Mouse (Mus musculus): ENCODE measurements at regions not wholly inside any gene's neighbourhood (a gene's known extent, or its start where the extent isn't known, plus 50 kb on each side); places are given as distances from the start of the nearest gene placed in this dataset.
A peak's percentile ranks its signal among the peaks of the same experiment; 100 is the strongest.

DNA sequence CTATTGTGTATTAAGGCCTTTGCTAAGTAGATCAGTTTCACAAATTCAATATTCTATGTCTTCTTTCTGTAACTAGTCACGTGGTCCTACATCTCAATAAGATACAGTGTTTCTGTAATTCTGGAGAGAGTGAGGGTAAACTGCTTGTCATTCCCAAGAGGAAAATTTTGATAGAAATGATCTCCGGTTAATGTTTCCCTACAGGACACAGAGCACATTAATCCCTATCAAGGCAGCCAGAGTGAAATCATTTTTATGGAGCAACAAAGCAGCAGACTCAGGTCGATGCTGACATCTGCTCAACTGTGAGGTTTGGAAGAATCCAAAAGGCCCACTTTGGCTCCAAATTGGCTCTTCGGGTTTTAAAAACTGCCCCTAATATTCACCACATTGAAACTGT is 451.7 kb downstream of the Arl4a start:
- DNase-seq: no peak

GRCm38 (mm10) chr12:39577610-39578009 is 460.2 kb downstream of the Arl4a start:
- no peak for DNase-seq

GRCm38 (mm10) chr12:39572802-39573201 is 465.0 kb downstream of the Arl4a start:
- no peak for DNase-seq

DNA sequence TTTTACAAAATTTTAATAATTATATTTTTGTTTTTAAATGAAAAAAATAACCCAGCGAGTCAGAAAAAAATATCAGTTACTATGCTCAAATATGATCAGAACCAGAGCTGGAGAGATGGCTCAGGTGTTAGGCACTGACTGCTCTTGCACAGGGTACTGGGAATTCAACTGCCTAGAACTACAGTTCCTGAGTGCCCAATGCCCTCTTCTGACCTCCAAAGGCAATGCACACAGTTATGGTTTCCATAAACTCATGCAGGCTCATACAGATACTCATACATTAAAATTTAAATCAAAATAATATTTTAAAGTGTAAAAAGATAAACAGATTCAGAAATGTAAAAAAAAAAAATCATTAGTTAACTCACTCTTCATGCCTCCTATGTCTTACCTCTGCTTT is 465.7 kb downstream of the Arl4a start:
- DNase-seq: no peak

GRCm38 (mm10) chr12:39560734-39561446 is 476.9 kb downstream of the Arl4a start:
- no peak for DNase-seq

GRCm38 (mm10) chr12:39558491-39558890 is 479.3 kb downstream of the Arl4a start:
- DNase-seq: no peak

- no peak for DNase-seq
Measured at GRCm38 (mm10) chr12:39536326-39536725, 501.5 kb downstream of the Arl4a start.

DNA sequence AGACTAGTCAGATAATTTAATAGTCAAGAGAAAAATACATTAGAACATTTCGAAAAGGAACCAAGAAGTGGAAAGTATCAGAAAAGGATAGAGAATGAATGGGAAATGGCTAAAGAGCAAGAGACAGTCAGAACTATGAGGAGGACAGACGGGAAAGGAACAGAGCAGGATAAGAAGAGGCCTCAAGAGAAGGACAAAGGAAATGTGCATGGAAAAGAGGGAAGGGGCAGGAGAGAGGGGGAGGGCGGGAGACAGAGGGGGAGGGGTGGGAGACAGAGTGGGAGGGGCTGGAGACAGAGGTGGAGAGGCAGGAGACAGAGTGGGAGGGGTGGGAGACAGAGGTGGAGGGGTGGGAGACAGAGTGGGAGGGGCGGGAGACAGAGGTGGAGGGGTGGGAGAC is 509.7 kb downstream of the Arl4a start:
- DNase-seq: no peak

DNA sequence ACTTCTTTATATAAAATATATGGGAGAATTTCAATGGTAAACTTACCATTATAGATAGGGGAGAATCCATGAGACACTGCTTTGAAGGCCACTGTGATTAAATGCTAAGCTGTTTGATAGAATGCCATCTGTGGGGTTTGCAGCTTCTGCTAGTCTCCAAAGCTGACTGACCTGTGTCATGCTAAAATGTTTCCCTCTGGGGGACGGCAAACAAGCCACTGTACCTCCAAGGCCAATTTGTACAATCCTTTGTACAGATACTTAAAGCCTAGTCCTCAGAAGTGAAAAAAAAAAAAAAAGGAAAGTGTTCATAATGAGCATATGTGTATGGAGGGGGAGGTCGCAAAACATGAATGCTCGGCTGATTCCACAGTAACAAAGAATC is 510.6 kb downstream of the Arl4a start:
- DNase-seq: no peak

- DNase-seq: no peak
Measured at GRCm38 (mm10) chr12:39526535-39527215, 511.1 kb downstream of the Arl4a start.

DNA sequence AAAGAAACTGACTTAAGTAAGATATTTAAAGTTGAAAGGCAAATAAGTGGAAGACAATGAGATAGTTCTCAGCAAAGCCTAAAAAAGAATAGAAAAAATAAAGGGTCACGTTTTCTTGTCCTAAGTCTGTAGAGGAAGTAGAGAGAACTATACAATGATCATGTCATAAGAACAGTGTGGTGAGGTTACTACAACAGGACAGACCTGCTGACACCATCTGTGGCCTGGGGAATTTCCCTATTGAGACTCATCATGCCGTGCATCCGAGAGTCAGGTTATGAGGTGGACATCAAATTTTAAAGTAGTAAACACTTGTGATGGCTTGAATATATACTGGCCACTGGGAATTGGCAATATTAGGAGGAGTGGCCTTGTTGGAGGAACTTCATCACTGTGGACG is 522.1 kb downstream of the Arl4a start:
- DNase-seq: no peak

DNA sequence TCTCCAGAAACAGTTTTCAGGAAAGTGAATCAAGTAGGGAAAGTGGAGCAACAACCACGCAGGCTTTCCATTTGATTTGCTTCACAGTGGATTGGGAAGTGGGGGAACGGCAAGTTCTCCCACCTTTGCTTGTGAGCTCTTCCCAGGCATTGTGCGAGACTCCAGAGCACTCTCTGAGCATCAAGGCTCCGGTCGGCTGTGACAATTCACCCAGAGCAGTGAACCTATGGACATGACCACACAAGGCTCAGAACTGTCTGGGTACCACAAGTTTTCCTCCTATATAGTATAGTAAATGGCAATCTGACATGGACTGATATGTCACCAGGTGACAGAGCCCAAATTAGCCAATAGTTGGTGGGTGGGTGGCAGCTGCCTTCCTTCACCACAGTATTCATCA is 527.0 kb downstream of the Arl4a start:
- DNase-seq: no peak

GRCm38 (mm10) chr12:39510073-39510812 is 527.6 kb downstream of the Arl4a start:
- DNase-seq: peak; percentile 47

GRCm38 (mm10) chr12:39496203-39496602 is 541.6 kb downstream of the Arl4a start:
- DNase-seq: peak; percentile 47

GRCm38 (mm10) chr12:39493578-39494218 is 544.1 kb downstream of the Arl4a start:
- DNase-seq: no peak

DNA sequence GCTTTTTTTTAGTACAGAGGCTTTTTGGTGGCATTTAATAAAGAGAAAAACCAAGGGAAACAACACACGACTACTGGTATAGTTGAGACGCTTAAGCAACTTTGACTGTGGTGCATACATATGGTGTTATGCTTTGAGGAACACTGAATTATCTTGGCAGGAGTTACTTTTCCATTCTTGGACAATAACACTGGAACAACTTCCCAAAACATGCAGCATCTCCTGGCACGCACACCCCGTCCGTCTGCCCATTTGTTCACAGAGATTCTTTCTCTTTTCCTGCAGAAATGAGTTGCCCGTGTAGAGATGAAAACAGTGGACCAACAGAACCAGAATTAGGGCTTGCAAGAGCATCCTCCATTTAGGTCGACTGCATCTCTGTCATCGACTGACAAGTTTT is 544.7 kb downstream of the Arl4a start:
- DNase-seq: peak; percentile 37

GRCm38 (mm10) chr12:39472984-39473383 is 564.8 kb downstream of the Arl4a start:
- no peak for DNase-seq
